Mouse (Mus musculus) E14TG2a.4 (cell line): ENCODE results near the gene Trdmt1.
A peak's percentile ranks its signal among the peaks of the same experiment; 100 is the strongest.

Source experiments
- H3K27me3 ChIP-seq: 2 replicates; pipeline ENCODE4 v1.6.1; 2014; ENCODE audit warnings: low read length, control low read depth; ENCODE audit not compliant: insufficient read depth
- H3K36me3 ChIP-seq: 2 replicates; pipeline ENCODE4 v1.6.1; 2014; ENCODE audit warnings: low read length, control low read depth; ENCODE audit not compliant: insufficient read depth
- H3K4me1 ChIP-seq: replicated peaks from 2 replicates; pipeline ENCODE4 v1.6.1; 2014; ENCODE audit warnings: low read depth, low read length, control low read depth
- H3K4me3 ChIP-seq: replicated peaks from 2 replicates; pipeline ENCODE4 v1.5.1; 2014; ENCODE audit warnings: mild to moderate bottlenecking, low read length
- H3K9me3 ChIP-seq: 2 replicates; pipeline ENCODE4 v1.6.1; 2014; ENCODE audit warnings: low read length, control low read depth
- CTCF ChIP-seq: conservative IDR thresholded peaks from 2 replicates; pipeline ENCODE4 v1.5.1; 2014; ENCODE audit warnings: low read length
- NANOG ChIP-seq: IDR thresholded peaks from 2 replicates; pipeline ENCODE4 v1.6.1; 2014; ENCODE audit warnings: borderline replicate concordance, low read length, mixed read lengths
- POU5F1 ChIP-seq: IDR thresholded peaks from 2 replicates; pipeline ENCODE4 v1.6.1; 2014; ENCODE audit warnings: low read length, borderline replicate concordance

Trdmt1 gene

DNA sequence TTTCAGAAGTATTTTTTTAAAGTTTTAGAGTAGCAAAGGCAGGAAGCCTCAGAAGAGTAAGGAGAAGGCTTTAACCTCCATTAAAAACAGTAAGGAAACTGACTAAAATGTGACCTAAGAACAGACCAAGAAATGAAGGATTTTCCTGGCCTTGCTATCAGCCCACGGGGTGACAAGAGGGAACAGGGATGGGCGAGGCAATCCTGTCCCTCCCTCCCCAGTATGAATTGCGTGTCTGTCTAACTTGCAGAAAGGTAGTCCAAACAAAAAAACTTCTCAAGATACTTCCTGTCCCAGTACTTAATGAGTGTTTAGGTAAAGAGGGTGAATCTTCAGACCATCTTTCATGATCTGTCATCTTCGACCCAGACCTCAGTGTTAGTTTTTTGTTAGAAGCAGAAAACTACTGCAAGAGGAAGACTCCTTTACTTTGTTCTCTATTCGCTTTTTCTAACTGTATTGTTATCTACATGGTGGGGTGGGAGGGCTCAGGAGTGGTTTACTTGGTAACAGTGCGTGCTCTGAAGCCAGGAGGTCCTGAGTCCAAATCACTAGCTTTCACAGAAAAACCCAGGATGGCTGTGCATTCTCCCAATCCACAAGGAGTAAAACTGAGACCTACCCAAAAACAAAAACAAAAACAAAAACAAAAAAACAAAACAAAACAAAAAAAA, 5.6 kb downstream of the Trdmt1 start:
- no peak overlapping the region for H3K4me3 ChIP-seq
- no peak for TF ChIP-seq POU5F1
- no peak for TF ChIP-seq NANOG
- TF ChIP-seq CTCF = no peak
- H3K27me3 ChIP-seq = no peaks in the 10 kb centered on the region
- H3K36me3 ChIP-seq = no peaks in the 10 kb centered on the region
- H3K4me1 ChIP-seq = peaks cover 12% of the 10 kb centered on the region; the same call in 1 of the 2 replicates
- no peaks in the 10 kb centered on the region for H3K9me3 ChIP-seq

DNA sequence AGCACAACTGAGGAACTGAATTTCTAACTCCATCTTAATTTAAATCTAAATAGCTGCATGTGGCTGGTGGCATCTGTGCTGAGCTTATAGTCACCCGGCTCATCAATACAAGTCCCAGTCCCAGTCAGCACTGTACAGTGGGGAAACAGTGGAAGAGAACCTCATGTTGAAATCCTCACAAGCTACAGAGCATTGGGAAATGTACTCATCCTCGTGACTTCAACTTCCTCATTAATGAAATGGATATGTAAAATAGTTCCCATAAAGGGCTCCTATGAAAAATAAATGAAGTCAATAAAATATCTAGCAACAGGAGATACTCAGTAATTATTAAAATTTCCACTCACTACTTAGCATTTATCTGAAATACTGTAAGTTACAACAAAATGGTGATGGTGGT, 6.2 kb downstream of the Trdmt1 start:
- no peaks in the 10 kb centered on the region for H3K36me3 ChIP-seq
- no peak overlapping the region for H3K4me3 ChIP-seq
- H3K9me3 ChIP-seq = no peaks in the 10 kb centered on the region
- peaks cover 8% of the 10 kb centered on the region; the same call in 1 of the 2 replicates for H3K4me1 ChIP-seq
- TF ChIP-seq NANOG (no peak), CTCF (no peak)
- H3K27me3 ChIP-seq = no peaks in the 10 kb centered on the region

DNA sequence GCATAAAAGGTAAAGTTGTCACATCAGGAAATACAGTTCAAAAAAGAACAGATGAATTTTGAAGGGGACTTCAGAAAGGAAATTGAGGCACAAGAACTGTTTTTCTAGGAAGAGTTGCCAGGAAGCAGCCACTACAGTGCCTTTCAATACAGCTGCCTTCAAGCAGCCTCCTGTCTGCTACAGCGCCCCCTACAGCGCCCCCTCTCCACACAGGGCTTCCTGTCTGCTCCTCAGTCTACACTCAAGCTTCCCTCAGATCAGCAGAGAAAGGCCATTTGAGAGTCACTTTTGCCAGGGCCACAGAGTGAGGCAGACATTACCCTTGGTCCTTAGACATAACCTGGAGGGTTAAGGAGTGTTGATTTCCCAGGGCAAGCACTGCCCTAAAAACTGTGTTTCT, 6.7 kb downstream of the Trdmt1 start:
- no peaks in the 10 kb centered on the region for H3K27me3 ChIP-seq

DNA sequence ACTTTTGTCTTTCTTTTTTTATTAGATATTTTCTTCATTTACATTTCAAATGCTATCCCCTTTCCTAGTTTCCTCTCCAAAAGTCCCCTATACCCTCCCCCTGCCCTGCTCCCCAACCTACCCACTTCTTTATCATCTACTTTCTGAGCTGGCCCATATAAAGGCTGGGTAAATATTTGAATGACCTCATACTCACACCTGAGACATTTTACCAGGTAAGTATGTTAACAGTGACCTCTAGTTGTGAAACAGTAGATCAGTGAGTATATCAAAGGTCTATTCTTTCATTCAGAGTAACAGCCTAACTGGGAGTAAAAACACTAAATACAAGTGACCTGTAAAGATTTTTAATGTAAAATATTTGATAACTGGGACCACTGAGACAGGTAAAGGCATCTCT, 7.7 kb downstream of the Trdmt1 start:
- Histone ChIP-seq H3K9me3 (no peaks in the 10 kb centered on the region), H3K36me3 (no peaks in the 10 kb centered on the region), H3K4me3 (no peak overlapping the region), H3K4me1 (peaks cover 8% of the 10 kb centered on the region; the same call in 1 of the 2 replicates), H3K27me3 (no peaks in the 10 kb centered on the region)
- TF ChIP-seq CTCF (no peak), POU5F1 (no peak), NANOG (no peak)

More for the DNA sequence above, 6.7 kb downstream of the Trdmt1 start:
- peaks cover 8% of the 10 kb centered on the region; the same call in 1 of the 2 replicates for H3K4me1 ChIP-seq
- H3K4me3 ChIP-seq = no peak overlapping the region
- H3K36me3 ChIP-seq = no peaks in the 10 kb centered on the region
- no peaks in the 10 kb centered on the region for H3K9me3 ChIP-seq
- TF ChIP-seq POU5F1 (no peak), NANOG (no peak), CTCF (peak; percentile 58)

DNA sequence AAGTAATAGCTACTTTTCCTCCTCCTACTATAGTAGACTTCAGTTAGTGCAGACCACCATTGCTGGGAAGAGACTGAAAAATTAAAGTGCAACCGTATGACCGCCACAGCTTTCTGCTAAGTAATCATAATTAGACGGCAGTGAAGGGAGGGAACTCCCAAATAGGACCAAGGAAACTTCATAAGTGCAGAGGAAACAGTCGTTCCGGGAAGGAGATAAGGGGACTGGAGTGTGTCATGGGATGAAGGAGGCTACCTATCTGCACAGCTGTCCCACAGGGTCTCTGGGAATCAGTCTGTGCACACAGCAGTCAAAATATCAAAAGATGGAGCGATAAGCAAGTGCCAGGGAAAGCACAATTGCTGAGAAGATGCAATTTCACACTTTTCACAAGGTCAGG, 13.8 kb downstream of the Trdmt1 start:
- Histone ChIP-seq H3K4me1 (no peaks in the 10 kb centered on the region), H3K9me3 (no peaks in the 10 kb centered on the region), H3K27me3 (no peaks in the 10 kb centered on the region), H3K36me3 (no peaks in the 10 kb centered on the region), H3K4me3 (no peak overlapping the region)
- no peak for TF ChIP-seq NANOG
- TF ChIP-seq CTCF = no peak
- no peak for TF ChIP-seq POU5F1

DNA sequence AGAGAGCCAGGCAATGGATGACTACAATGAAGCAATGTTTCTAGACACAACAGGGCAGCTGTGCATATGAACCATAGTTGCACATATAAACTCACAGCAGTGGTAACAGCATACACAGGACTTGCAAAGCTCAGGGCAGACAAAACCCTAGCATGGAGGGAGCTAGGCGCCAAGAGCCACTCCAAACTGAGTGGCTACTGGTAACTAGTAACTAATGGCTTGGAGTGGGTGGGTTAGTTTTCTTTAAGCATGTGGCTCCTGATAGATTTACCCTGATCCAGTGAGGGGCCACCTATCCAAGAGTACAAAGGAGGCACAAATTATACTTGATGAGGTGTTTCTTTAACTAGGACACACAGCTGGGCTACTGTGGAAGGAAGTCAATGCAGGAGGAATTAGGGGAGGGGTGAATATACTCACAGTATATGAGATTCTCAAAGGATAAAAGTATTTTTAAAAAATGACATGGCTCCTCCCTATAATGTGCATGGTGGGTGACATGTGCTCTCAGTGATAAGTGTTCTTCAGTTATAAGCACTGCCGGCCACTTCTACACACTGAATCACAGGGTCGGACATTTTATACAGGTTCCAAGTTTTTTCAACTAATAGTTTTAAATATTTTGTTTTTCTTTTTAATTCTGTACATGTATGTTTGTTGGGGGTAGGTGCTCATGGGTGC, 15.1 kb downstream of the Trdmt1 start:
- H3K4me3 ChIP-seq = no peak overlapping the region
- H3K4me1 ChIP-seq = no peaks in the 10 kb centered on the region
- no peaks in the 10 kb centered on the region for H3K36me3 ChIP-seq
- H3K27me3 ChIP-seq = no peaks in the 10 kb centered on the region
- no peaks in the 10 kb centered on the region for H3K9me3 ChIP-seq
- no peak for TF ChIP-seq CTCF
- no peak for TF ChIP-seq POU5F1
- TF ChIP-seq NANOG = no peak

DNA sequence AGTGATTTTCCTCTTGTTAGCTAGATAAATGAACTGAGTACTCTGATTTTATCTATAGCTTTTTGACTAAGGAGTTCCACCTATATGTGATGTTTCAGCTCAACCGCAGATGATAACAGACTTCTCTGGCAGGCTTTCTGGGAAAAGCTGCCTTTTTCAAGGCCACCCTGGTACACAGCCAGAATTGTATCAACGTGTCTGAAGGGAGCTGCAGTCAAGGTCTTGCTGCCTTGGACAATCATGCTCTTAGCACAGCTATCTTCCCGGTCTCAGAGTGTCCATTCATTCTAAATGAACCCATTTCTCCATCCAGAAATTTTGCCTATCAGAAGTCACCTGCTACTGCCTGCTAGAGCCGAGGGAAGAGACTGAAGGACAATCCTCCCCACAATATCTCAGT, 16.9 kb downstream of the Trdmt1 start:
- no peaks in the 10 kb centered on the region for H3K9me3 ChIP-seq
- H3K4me3 ChIP-seq = no peak overlapping the region
- no peaks in the 10 kb centered on the region for H3K36me3 ChIP-seq
- no peak for TF ChIP-seq CTCF
- no peaks in the 10 kb centered on the region for H3K4me1 ChIP-seq
- H3K27me3 ChIP-seq = no peaks in the 10 kb centered on the region

DNA sequence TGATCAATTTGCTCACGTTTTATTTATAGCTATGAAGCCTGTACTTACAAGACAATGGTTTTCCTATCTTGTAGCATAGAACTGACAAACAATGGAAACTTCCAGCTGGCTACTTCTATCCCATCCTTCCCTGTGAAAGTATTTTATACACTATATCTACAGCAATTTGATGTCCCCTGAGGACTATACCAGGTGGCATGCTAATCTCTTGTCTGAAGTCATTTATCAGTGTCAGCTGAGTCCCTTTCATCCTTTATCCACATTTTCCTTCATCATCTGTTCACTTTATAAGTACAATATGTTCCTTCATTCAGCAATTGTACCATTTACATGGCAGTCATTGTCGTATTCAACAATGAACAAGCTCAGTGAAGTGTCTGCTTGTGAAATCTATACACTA, 17.3 kb downstream of the Trdmt1 start:
- Histone ChIP-seq H3K4me3 (no peak overlapping the region), H3K27me3 (no peaks in the 10 kb centered on the region), H3K4me1 (no peaks in the 10 kb centered on the region), H3K9me3 (no peaks in the 10 kb centered on the region), H3K36me3 (no peaks in the 10 kb centered on the region)
- no peak for TF ChIP-seq CTCF
- no peak for TF ChIP-seq NANOG

DNA sequence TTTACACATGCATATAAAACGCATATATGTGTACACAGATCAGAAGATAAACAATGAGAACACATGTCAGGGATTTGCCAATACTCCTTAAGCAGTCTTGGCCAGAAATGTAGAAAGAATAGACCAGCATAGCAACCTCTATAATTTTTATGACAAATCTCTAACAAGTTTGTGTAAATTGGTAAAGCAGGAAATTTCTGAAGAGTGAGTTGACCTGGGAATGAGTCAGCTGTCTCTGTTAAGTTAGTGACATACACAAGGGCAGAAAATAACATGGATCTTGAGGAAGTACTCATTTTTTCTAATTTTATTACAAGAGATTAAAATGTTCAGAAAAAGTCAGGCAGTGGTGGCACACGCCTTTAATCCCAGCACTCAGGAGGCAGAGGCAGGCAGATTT, 18.3 kb downstream of the Trdmt1 start:
- Histone ChIP-seq H3K4me3 (no peak overlapping the region), H3K27me3 (no peaks in the 10 kb centered on the region)

More for the DNA sequence above, 18.3 kb downstream of the Trdmt1 start:
- H3K4me1 ChIP-seq = no peaks in the 10 kb centered on the region
- TF ChIP-seq CTCF = no peak
- no peak for TF ChIP-seq POU5F1
- TF ChIP-seq NANOG = no peak
- H3K9me3 ChIP-seq = no peaks in the 10 kb centered on the region
- H3K36me3 ChIP-seq = no peaks in the 10 kb centered on the region
